Mouse (Mus musculus): ENCODE results near the gene Kif1a.

Gene Kif1a

DNA sequence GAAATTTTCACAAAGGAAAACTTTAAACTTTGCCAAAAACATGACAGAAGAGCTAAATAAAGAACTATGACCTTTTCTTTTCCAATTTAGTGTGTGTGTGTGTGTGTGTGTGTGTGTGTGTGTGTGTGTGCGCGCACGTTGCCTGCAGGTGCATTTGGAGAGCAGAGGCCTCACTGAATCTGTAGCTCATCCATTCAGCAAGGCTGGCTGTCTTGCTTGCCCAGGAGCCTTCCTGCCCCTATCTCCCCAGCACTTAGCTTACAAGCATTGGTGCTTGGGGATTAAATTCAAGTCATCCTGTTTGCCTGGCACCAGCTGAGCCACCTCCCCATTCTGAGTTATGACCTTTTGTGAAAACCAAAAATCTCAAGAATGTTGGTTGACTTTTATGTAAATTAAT, 9.2 kb downstream of the Kif1a start:
- no peak for DNase-seq

DNA sequence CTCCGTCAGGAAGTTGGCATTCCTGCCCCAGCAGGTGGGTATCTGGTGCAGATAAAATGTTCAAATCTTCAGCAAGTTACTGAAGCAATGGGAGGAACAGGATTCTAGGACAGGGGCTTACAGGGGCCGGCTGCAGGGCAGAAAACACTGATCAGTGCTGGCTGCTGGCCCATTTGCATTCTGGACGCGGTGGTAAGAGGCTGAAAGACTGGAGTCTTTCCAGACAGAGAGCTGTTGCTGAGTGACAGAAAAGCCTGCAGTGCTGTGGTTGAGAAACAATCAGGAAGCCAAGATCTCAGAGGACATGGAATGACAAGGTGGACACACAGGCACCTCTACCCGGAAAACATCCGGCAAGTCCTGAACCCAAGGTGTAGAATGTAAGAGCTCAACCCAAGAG, 16.6 kb downstream of the Kif1a start:
- DNase-seq = peak; percentile 67

DNA sequence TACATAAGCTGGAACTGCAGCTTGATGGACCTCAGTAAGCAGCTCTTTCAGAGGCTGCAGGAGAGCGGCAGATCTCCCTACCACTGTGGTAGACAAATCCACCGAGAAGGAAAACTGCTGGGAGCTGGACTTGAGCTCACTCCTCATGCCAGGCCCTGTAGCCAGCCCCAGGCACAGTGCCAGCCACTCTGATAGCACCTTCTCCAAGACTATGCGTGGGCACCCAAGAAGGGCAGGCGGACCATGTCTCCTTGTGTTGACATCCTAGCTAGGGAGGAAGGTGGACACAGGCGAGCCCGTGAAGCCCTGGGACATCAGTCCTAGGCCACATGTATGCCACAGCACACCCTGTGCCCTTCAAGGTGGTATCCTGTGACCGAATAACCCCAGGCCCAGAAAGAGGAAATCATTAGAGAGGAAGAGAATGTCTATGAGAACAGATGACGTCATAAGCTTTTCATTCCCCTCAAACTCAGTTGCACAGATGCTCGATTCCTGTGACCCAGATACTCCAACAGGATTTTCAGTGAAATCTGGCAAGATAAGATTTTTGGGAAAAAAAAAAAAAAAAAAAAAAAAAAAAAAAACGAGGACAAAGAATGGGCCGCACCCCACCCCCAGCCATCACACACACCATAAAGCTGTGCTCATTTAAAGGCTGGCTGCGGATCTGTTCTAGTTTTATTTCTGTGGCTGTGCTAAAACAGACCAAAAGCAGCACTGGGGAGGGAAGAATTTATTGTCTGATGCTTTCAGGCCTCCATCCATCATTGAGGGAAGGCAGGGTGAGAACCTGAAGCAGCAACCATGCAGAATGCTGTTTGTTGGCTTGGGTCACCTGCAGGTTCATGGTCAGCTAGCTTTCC, 18.1 kb downstream of the Kif1a start:
- peak; percentile 84 for DNase-seq

DNA sequence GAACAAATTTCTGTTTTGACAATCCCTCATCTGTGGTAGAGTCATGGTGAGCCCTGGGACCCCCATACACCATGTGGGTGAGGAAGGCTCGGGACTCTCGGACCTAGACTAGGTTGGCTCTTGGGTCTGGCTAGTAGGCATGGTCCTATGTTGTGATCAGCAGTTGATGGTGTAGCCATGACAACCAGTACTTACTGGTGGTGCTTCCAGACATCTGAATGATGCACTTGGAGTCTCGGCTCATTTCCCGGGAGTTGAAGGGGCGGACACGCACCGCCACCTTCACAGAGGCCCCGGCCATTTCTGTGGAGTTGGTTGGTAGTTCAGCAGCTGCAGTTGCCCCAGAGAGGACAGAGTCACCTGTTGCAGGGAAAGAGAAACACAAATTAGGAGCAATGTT, 19.6 kb downstream of the Kif1a start:
- DNase-seq = no peak

DNA sequence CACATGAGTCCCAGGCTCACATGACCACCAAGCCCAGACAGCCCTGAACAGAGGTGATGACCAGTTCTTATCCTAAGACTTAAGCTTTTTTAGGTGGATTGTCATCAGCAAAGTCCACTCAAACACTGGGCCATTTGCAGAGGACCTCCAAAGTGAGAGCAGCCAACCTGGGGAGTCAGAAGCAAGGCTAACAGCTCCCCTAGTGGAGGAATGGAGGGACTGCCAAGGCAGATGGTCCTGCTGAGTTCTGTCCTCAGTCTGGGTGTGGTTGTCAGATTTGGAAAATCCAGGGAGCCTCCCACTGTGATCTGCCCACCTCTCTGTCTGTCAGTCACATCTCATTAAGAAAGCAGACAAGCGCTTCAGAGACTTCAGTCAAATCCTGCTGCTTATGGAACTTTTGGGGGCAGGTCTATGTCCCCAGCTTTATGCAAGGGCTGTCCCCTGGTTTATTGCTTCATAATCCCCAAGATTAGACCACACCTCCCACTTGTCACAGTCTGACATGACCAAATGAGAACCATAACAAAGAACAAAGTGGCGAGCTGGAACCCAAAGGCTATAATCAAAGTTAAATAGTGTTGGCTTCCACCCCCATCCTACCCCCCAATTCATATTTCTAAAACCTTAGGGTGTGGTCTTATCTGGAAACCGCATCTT, 20.7 kb downstream of the Kif1a start:
- DNase-seq = peak; percentile 89

DNA sequence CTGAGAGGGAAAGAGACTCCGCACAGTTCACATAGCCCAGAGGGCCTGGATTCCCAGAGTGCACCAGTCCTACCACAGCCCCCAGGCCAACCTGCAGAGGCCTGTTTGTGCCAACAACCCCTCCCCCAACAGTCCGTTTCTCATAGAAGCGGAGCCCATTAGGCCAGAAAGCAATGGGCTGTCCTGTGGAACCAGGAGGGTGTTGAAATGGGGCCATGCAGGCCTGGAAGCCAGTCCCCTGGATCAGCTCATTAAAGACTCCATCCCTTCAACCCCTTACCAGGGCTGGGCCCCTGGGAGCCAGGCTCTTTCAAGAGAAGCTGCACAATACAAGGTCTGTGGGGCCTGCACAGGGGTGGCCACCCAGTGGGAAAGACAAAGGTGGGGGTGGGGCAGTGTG, 22.1 kb downstream of the Kif1a start:
- DNase-seq = no peak

DNA sequence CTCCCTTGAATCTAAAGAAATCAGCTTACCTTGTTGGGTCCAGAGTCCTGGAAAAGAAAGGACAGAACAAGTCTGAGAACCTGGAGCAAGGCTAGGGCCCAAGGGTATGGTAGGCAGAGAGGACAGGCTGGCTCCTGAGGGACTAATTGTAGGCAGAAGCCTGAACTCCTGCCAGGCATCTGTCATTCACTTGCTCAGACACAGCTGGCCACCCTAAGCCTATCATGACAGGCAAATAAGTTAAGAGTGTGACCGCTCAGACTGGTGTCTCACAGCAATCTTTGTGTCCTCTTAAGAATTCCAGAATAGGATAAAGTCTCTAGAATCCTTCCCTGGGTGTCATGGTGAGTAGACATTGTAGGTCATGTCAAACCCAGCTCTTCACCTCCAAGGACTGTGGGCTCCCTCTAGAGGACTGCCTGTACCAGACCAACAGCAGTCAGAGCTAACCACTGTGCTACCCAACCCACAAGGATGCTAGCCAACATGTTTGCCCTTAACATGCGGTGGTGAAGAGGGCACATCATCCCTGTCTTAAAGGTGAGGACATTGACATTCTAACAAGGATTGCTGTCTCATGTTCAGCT, 29.4 kb downstream of the Kif1a start:
- no peak for DNase-seq

DNA sequence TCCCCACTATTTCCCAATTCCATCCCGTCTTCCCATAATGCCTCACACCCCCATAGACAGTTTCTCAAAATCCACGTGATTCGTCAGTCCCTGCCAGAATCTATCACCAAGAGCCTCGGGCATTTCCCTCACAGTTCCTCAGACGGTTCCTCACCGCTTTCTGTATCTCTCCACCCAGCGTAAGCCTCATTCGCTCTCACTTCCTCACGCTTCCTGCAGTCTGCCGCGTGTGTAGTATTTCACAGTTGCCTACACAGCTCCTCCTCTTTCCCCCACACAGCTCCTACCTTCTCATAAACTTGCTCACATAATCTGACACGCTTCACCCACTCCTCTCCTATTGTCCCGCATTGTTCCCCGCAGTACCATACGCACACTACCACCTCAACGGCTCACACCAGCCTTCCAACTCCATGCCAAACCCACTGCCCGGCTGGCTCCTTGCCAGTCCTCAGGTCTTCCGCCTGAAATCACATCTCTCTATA, 30.2 kb downstream of the Kif1a start:
- DNase-seq = no peak

DNA sequence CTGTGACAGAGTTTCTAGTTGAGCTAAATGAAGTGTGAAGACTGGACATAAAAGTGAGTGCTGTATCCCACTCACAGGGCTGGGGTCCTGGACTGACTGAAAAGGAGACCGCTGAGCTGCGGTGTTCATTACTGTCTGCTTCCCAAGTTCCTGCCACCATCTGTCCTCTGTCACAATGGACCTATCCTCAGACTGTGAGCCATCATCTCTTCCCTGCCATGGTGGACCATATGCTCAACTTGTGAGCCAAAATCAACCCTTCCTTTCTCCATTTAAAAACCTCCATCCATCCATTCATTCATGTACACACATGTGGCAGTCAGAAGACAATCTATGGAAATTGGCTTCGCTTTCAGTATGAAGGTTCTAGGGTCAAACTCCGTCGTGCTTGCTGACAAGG, 30.9 kb downstream of the Kif1a start:
- DNase-seq = peak; percentile 81

DNA sequence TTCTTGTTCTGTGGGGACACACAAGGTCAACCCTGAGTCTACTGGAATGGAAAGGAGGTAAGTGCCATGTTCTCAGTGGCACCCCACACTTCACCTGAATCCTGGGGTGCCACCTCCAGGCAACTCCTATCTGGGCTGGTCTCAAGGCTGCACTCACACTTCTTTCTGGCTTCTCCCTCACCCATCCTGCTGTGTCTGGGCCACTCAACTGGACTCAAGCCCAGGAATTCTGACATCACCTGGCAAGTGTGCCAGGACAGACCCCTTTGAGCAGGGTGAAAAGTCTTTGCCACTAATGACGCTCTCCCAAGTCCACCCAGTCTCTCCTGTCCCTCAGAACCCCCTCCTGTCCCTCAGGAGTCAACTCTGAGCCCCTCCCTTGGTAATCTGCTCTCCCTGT, 33.2 kb downstream of the Kif1a start:
- peak; percentile 80 for DNase-seq

DNA sequence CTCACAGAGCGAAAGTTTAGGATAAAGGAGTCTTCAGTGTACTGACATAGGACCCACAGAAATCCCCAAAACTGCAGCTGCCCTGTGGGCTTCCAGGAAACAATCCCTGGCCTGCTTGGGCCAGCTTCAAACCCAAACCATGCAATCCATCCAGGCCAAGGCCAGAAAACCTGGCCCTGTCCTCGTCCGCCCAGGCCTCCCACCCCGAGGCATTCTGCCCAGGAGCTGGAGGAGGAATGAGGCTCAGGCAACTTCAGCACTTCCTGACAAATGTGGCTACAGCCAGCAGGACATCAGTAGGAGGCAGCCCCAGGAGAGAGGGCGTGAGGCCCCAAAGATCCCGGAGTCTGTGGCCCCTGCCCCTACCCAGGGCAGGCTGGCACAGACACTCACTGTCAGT, 36.1 kb downstream of the Kif1a start:
- no peak for DNase-seq

DNA sequence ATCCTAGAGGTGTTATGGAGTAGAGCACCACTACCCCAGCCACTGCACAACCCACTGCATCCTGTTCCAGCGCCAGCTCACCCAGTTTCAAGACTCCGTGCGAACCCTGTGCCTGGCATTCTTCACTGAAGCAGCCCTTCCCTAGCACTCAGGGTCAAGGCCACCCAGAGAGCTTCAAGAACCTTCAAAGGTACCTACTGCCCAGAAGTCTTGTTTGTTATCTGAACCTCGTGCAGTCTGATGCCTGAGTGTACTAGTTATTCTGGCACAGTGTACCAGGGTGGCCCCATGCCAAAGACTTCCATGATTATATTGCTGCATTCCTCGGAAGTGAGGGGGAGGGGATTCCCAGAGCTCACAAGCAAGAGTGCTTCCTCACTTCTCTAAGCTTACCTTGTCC, 38.1 kb downstream of the Kif1a start:
- DNase-seq = no peak

DNA sequence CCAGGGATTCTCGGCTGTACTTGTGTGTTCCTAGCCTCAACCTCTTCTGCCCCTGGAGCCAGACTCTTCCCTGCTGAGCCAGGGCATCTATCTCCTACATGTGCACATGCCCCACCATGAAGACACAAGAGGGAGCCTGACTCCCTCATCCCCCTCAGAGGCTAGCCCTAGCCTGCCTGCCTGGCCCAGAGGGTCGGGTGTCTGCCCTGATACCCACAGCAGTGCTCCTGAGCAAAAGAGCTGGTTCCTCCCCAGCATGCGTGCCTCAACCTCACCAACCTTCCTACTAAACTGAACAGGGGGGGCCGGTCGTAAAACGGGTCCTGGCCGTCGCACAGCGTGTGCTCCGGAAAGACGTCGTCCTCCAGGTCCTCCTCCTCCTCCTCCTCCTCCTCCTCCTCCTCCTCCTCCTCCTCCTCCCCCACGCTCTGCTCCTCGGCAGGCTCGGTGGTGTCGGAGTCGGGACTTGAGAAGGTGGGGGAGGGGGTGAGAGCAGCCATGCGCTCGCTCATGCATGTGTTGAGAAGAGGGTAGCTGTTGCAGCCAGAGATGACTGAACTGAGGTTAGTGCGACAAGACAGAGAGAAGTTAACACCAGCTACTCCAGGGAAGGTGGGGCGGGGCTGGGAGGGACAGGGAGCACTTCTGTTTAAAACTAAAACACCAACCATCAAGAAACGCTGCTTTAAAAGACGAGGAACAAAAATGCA, 50.5 kb downstream of the Kif1a start:
- no peak for DNase-seq

DNA sequence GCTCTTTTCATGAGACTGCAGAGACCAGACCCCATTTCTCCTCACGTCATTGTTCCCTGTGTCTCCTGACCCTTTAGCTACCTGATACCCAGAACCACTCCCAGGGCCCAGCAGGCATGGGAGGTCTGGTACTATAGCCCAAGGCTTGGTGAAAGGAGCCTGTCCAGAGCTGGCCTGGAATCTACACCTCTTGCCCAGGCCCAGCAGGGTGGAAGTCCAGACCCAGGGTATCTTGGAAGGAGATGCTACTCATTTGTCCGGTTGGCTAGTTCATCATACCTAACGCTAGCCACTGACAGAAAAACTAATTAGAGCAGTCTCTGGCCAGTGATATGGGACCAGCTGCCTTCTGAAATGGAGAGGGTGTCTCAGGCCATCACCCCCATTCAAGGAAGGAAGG, 51.7 kb downstream of the Kif1a start:
- peak; percentile 82 for DNase-seq

DNA sequence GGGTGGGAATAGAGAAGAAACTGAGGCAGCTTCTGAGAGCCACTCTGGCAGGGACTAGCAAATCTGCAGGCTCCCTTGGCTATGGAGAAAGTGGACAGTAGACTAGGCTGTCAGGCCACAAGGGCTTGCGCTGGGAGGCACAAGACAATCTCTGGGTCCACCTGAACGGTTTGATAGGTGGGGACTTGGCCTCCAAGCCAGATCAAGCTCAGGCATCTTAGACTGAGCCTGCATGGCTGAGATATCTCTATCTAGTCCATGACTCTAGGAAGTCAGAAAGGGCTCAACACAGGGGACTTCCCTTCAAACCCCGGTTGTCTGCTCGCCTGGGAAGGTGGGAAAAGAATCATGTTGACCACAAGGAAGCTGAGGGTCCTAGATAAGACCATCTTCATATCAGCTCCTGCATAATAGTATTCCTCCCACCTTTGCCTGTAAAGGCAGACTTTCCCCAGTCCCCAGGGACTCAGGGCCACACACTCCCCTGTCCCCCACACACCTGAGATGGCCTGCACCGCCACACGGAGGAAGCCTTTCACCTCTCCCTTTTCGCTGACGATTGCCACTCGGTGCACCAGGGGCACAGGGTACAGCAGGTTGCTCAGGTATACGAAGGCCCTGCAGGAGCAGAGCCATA, 55.5 kb downstream of the Kif1a start:
- no peak for DNase-seq

DNA sequence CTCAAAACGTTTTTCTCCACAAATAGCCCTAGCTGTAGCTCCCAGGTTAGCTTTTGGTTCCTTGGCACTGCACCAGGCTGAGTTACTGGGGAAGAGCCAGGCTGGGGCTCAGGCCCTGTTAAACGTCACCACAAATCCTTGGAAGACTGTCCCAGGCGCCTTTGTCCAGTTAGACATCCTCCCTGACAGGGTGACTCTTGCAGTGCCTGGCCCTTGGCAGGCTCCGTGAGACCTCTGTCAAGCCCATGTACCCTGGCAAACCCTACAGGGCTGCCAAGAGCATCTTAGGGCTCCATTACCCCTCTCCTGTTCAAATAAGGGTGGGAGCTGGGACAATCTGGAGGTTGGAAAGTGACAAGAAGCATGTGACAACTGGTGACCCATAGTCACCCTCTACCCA, 65.8 kb downstream of the Kif1a start:
- DNase-seq = no peak

DNA sequence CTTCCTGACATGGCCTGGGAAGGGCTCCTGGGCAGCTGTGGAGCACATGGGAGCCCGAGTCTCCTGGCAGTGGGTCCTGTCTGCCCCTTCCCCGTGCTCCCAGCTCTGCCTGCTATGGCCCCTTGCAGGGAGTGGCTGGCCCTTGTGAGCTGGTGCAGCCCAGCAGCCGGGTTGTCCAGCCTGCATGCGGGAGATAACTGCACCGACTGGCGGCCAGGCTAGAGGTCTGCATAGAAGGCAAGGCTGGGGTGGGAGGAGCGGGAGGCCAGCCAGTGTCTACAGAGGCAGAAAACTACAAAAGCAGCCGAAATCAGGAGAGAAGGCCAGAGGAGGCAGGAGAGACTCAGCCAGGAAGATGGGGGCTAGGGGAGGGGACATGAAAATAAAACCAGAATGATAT, 67.8 kb downstream of the Kif1a start:
- DNase-seq = no peak

DNA sequence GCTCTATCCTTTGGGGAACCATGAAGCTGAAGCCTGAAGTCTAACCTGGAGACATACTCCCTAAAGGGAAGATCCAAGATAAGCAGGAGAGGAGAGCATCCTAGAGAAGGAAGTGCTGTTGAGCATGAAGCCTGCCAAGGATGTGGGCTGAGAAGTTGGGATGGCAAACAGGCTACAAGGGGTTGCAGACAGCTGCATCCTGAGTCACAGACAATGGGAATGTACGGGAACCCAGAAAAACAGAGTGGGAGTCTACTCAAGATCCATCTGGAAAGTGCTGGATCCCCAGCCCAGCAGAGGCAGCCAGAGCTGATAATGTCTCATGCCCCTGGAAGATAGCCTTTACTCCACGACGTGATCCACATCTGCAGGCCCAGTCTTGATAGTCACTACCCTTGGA, 70.6 kb downstream of the Kif1a start:
- no peak for DNase-seq

DNA sequence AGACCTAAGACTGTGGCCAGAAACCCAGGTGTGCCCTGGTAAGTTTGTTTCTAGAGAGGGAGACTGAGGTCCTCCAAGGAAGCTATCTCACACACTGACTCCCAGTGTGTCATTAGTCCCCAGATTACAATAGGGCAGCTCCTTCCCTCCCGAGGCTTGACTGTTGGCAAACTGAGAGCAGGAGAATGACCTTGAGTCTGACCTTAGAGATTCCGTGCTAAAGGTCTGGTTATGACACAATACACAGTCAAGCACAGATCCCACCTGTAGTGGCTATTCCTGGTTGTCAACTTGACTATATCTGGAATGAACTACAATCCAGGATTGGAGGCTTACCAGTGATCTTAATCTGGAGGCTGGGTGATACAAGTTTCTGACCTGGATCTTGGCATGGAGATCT, 71.7 kb downstream of the Kif1a start:
- DNase-seq = no peak

DNA sequence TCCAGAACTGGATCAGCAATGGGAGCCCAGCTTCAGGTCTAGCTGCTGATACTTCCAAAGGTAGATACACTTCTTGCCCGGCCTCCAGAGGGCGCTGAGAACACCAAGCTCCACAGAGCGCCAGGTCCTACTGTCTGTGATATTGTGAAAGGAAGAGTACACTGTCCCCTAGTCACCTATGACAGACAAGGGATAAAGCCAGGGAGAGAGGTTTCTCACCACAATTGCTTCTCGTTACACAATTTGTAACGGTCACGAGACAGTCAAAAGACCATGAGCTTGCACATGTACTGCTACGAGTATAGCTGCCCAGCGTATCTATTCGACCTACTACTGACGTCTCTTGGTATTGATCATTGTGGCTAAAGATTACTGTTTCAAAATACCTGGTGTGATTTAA, 72.4 kb downstream of the Kif1a start:
- DNase-seq = no peak

DNA sequence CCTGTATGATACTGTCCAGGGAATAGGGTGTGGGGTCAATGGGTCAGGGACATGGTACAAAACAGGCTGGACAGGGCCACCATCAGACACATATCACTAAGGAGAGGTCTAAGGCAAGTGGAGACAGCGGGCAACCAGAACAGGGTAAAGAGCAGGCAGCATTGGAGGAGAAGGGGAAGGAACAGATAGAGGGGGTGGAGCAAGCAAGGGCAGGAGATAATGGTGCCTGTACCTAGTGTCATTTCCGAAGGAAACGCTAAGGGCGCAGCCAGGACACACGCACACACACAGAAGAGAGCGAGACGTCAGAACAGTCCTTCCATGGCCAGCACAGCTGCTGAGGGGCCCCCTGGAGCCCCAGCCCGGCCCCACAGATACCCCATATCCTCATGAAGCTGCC, 75.2 kb downstream of the Kif1a start:
- no peak for DNase-seq

DNA sequence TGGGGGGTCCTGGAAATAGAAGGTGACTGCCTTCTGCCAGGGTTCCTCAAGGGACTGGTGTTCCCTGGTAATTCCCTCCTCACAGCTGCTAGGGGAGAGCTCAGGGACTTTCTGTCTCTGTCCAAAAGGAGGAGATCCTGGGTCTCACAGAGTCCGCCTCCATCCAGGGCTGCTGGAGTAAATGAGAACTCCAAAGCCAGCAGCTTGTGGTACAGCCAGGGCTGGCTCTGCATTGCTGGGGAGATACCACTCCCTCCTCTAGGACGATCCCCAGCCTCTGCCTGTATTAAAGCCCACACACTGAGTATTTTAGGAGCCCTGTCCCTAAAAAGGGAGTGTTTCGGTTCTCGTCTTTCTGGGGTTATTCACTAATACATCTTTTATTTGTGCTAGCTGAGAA, 81.1 kb downstream of the Kif1a start:
- DNase-seq = no peak

DNA sequence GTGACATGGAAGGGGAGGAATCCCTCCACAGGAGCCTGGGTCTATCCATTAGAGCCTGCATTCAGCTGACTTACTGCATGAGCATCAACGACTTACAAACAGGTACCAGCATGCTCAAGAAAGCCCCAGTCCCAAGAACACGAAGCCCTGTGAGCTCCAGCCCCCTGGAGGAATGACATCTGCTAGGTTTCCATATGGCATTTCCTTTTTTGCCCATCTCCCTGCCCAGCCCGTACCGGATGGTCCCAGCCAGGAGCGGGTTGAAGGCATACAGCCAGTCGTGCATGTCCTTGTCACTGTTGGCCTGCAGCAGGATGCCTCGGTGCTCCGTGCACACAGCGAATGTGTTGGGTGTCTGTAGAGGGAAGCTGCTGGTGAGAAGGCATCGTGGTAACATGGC, 83.0 kb downstream of the Kif1a start:
- peak; percentile 71 for DNase-seq

All from cerebellum, adult 9-10 months (tissue).